Mouse (Mus musculus) heart, adult 2 months (tissue): ENCODE measurements around the gene Dtx1.

ENCODE experiments used
- CTCF ChIP-seq: fragments of 200-600 bp; IDR thresholded peaks from 2 replicates; pipeline ENCODE4 v1.8.1; 2022; ENCODE audit warnings: antibody characterized with exemption, mild to moderate bottlenecking, moderate library complexity
- EP300 ChIP-seq: fragments of 200-500 bp; IDR thresholded peaks from 2 replicates; pipeline ENCODE4 v1.6.1; 2011; ENCODE audit warnings: low read depth, low read length, control low read depth; ENCODE audit not compliant: insufficient read depth
- POLR2A ChIP-seq: fragments of 200-500 bp; IDR thresholded peaks from 2 replicates; pipeline ENCODE4 v1.6.1; 2011; ENCODE audit warnings: mild to moderate bottlenecking, low read depth, low read length, control low read depth; ENCODE audit not compliant: insufficient read depth

DNA sequence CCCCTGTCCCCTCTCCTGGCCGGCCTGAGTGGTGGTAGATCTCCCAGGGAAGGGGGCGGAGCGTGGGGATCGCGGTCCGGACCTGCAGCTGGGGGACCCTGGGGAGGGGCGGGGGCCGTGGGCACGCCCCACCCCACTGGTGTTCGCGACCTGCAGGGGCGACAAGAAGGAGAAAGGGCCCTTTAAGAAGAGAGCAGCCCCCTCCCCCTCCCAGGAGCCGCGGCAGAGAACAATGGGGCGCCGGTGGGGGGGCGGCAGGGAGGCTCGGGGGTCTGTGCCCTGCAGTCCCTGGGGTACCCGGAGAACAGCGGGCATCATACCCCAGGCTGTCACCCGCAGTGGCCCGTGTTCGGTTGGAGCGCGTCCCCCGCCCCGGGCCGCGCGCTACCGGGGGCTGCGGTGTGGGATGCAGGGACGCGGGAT is 890 bp downstream of the Dtx1 start:
- TF ChIP-seq CTCF = no peak
- TF ChIP-seq POLR2A = no peak
- TF ChIP-seq EP300 = no peak
